Mouse (Mus musculus) hindbrain, embryonic 14.5 days (tissue): ENCODE measurements around the gene Rsbn1. TPM values are rescaled to one million over a fixed set of nuclear protein-coding genes. Genes with fewer than 3 reads are reported as not detected.

ENCODE experiments used
- ATAC-seq: fragments of 200-750 bp; cut with Nextera tagmentation; 2 replicates; pipeline ENCODE4 v1.8.0; 2017; ENCODE audit warnings: moderate number of reproducible peaks, mild to moderate bottlenecking, moderate TSS enrichment, moderate library complexity; ENCODE audit not compliant: low FRiP score
- DNase-seq: peaks from one replicate; pipeline ENCODE4 v3.0.0-alpha.2; 2015; ENCODE audit warnings: low spot score
- H3K27ac ChIP-seq: fragments of 300-500 bp; sonication (generic); 2 replicates; pipeline ENCODE4 v1.5.1; 2014; ENCODE audit warnings: mild to moderate bottlenecking, moderate library complexity
- H3K27me3 ChIP-seq: fragments of 300-500 bp; sonication (generic); 2 replicates; pipeline ENCODE4 v1.6.1; 2014; ENCODE audit warnings: mild to moderate bottlenecking, low read length, mixed read lengths; ENCODE audit not compliant: control insufficient read depth, insufficient read depth
- H3K36me3 ChIP-seq: fragments of 300-500 bp; sonication (generic); replicated peaks from 2 replicates; pipeline ENCODE4 v1.6.1; 2014; ENCODE audit not compliant: control insufficient read depth, insufficient read depth
- H3K4me1 ChIP-seq: fragments of 300-500 bp; sonication (generic); replicated peaks from 2 replicates; pipeline ENCODE4 v1.6.1; 2014; ENCODE audit warnings: antibody characterized with exemption, low read length, mixed read lengths; ENCODE audit not compliant: control insufficient read depth, insufficient read depth
- H3K4me2 ChIP-seq: fragments of 300-500 bp; sonication (generic); replicated peaks from 2 replicates; pipeline ENCODE4 v1.6.1; 2014; ENCODE audit warnings: mild to moderate bottlenecking, moderate library complexity
- H3K4me3 ChIP-seq: fragments of 300-500 bp; sonication (generic); replicated peaks from 2 replicates; pipeline ENCODE4 v1.5.1; 2014; ENCODE audit warnings: mild to moderate bottlenecking, low read length
- H3K9ac ChIP-seq: fragments of 300-500 bp; sonication (generic); 2 replicates; pipeline ENCODE4 v1.6.1; 2014
- H3K9me3 ChIP-seq: fragments of 300-500 bp; sonication (generic); 2 replicates; pipeline ENCODE4 v1.6.1; 2016; ENCODE audit warnings: low read length; ENCODE audit not compliant: control insufficient read depth
- WGBS: fragments of 180-500 bp; shearing (Covaris S2); extraction: QIAGEN DNeasy Blood & Tissue Kit; methylation state at CpG from one replicate; pipeline ENCODE4 v1.1.7; 2014; 5-methylcytosine and 5-hydroxymethylcytosine counted together
- polyA plus RNA-seq: library from polyadenylated mRNA; unstranded; fragments of >200 nt; fragmentation: Nextera tagmentation; extraction: Ambion mirVana; gene quantifications from 2 replicates; pipeline ENCODE4 v1.2.1, GENCODE M21; 2014

The Rsbn1 gene
- polyA plus RNA-seq = 24.6 and 25.0 TPM in 2 replicates

- Histone ChIP-seq H3K4me3 (peak within 1 kb of the TSS; percentile 93), H3K9ac (peak within 1 kb of the TSS; percentile 93), H3K36me3 (no peaks in the 10 kb centered on the region), H3K27ac (peak within 1 kb of the TSS; percentile 91), H3K4me2 (peak within 1 kb of the TSS; percentile 82), H3K9me3 (no peaks in the 10 kb centered on the region), H3K27me3 (no peaks in the 10 kb centered on the region), H3K4me1 (peaks cover 18% of the 10 kb centered on the region)
- WGBS = under 1% methylated on average over 55 of the region's 55 CpGs
- peak; percentile 100 for ATAC-seq
- peak; percentile 96 for DNase-seq
Measured at GRCm38 (mm10) chr3:103914010-103914669, at the start of gene Rsbn1. TSS of gene Rsbn1 (plus strand) at chr3:103914120.

- no peak for DNase-seq
- Histone ChIP-seq H3K9ac (no peak overlapping the region), H3K36me3 (no peaks in the 10 kb centered on the region), H3K27ac (no peak overlapping the region), H3K4me2 (no peak overlapping the region), H3K9me3 (no peaks in the 10 kb centered on the region), H3K4me1 (no peaks in the 10 kb centered on the region), H3K27me3 (no peaks in the 10 kb centered on the region), H3K4me3 (no peak overlapping the region)
- ATAC-seq = no peak
- WGBS = 90% methylated on average over 6 of the region's 6 CpGs
Measured at GRCm38 (mm10) chr3:103864200-103864599, 49.7 kb upstream of the Rsbn1 start.

- Histone ChIP-seq H3K4me1 (no peaks in the 10 kb centered on the region), H3K9ac (no peak overlapping the region), H3K4me2 (no peak overlapping the region), H3K27ac (no peak overlapping the region), H3K36me3 (no peaks in the 10 kb centered on the region), H3K4me3 (no peak overlapping the region), H3K9me3 (no peaks in the 10 kb centered on the region), H3K27me3 (no peaks in the 10 kb centered on the region)
- DNase-seq (no peak), ATAC-seq (no peak)
- WGBS = 89% methylated on average over 5 of the region's 5 CpGs
Measured at GRCm38 (mm10) chr3:103867424-103867971, 46.4 kb upstream of the Rsbn1 start.

GRCm38 (mm10) chr3:103868008-103868407 is 45.9 kb upstream of the Rsbn1 start:
- H3K9ac ChIP-seq = no peak overlapping the region
- H3K4me3 ChIP-seq = no peak overlapping the region
- no peak for ATAC-seq
- H3K4me2 ChIP-seq = no peak overlapping the region
- no peak for DNase-seq
- no peak overlapping the region for H3K27ac ChIP-seq
- WGBS = 91% methylated on average over 4 of the region's 4 CpGs
- no peaks in the 10 kb centered on the region for H3K4me1 ChIP-seq
- no peaks in the 10 kb centered on the region for H3K36me3 ChIP-seq
- H3K9me3 ChIP-seq = no peaks in the 10 kb centered on the region
- H3K27me3 ChIP-seq = no peaks in the 10 kb centered on the region

GRCm38 (mm10) chr3:103872663-103873098 is 41.2 kb upstream of the Rsbn1 start:
- no peaks in the 10 kb centered on the region for H3K27me3 ChIP-seq
- H3K9me3 ChIP-seq = no peaks in the 10 kb centered on the region
- H3K36me3 ChIP-seq = no peaks in the 10 kb centered on the region
- no peak overlapping the region for H3K4me3 ChIP-seq
- no peak overlapping the region for H3K9ac ChIP-seq
- H3K4me2 ChIP-seq = no peak overlapping the region
- ATAC-seq (no peak), DNase-seq (no peak)
- H3K4me1 ChIP-seq = no peaks in the 10 kb centered on the region
- H3K27ac ChIP-seq = no peak overlapping the region
- WGBS = 67% methylated on average over 3 of the region's 3 CpGs

- 75% methylated on average over 7 of the region's 7 CpGs for WGBS
- Histone ChIP-seq H3K4me3 (no peak overlapping the region), H3K4me2 (no peak overlapping the region), H3K9me3 (no peaks in the 10 kb centered on the region), H3K27ac (no peak overlapping the region), H3K4me1 (no peaks in the 10 kb centered on the region), H3K36me3 (no peaks in the 10 kb centered on the region), H3K9ac (no peak overlapping the region), H3K27me3 (no peaks in the 10 kb centered on the region)
- no peak for ATAC-seq
- DNase-seq = no peak
Measured at GRCm38 (mm10) chr3:103874329-103874728, 39.6 kb upstream of the Rsbn1 start.

- no peak overlapping the region for H3K4me2 ChIP-seq
- H3K36me3 ChIP-seq = no peaks in the 10 kb centered on the region
- H3K9me3 ChIP-seq = no peaks in the 10 kb centered on the region
- ATAC-seq (no peak), DNase-seq (no peak)
- H3K4me1 ChIP-seq = no peaks in the 10 kb centered on the region
- H3K27ac ChIP-seq = no peak overlapping the region
- no peak overlapping the region for H3K4me3 ChIP-seq
- no peaks in the 10 kb centered on the region for H3K27me3 ChIP-seq
- H3K9ac ChIP-seq = no peak overlapping the region
- WGBS = 82% methylated on average over 11 of the region's 11 CpGs
Measured at GRCm38 (mm10) chr3:103885946-103886345, 28.0 kb upstream of the Rsbn1 start.

GRCm38 (mm10) chr3:103887581-103887980 is 26.3 kb upstream of the Rsbn1 start:
- no peak for ATAC-seq
- 44% methylated on average over 3 of the region's 3 CpGs for WGBS
- H3K36me3 ChIP-seq = no peaks in the 10 kb centered on the region

GRCm38 (mm10) chr3:103893374-103893773 is 20.5 kb upstream of the Rsbn1 start:
- DNase-seq = no peak

More at GRCm38 (mm10) chr3:103887581-103887980, 26.3 kb upstream of the Rsbn1 start:
- Histone ChIP-seq H3K4me2 (no peak overlapping the region), H3K27me3 (no peaks in the 10 kb centered on the region), H3K27ac (no peak overlapping the region), H3K4me3 (no peak overlapping the region), H3K4me1 (no peaks in the 10 kb centered on the region), H3K9ac (no peak overlapping the region), H3K9me3 (no peaks in the 10 kb centered on the region)
- DNase-seq = peak; percentile 78

More at GRCm38 (mm10) chr3:103893374-103893773, 20.5 kb upstream of the Rsbn1 start:
- no peak for ATAC-seq
- WGBS = 92% methylated on average over 3 of the region's 3 CpGs
- Histone ChIP-seq H3K9ac (no peak overlapping the region), H3K27ac (no peak overlapping the region), H3K4me1 (no peaks in the 10 kb centered on the region), H3K4me2 (no peak overlapping the region), H3K9me3 (no peaks in the 10 kb centered on the region), H3K36me3 (no peaks in the 10 kb centered on the region), H3K27me3 (no peaks in the 10 kb centered on the region), H3K4me3 (no peak overlapping the region)
